Mouse (Mus musculus): ENCODE measurements at regions not wholly inside any gene's neighbourhood (a gene's known extent, or its start where the extent isn't known, plus 50 kb on each side); places are given as distances from the start of the nearest gene placed in this dataset.
A peak's percentile ranks its signal among the peaks of the same experiment; 100 is the strongest.
"Not testable (repeated sequence)": the region's sequence is repeated elsewhere in the genome, so short reads cannot be mapped to it uniquely, and the experiment has no call there.

GRCm38 (mm10) chr9:48084196-48084595 is 77.6 kb upstream of the Nxpe4 start:
- 64% methylated on average over 5 of the region's 5 CpGs for WGBS
- H3K9ac ChIP-seq (replicated peaks; ENCODE audit: low read length); H3K27me3 ChIP-seq (ENCODE audit: control insufficient read depth, insufficient read depth, low read length); H3K4me2 ChIP-seq (ENCODE audit: low read depth, low read length); H3K4me1 ChIP-seq (ENCODE audit: control insufficient read depth, insufficient read depth, low read length); H3K4me3 ChIP-seq (ENCODE audit: low read depth, low read length); ATAC-seq (replicated peaks; ENCODE audit: insufficient number of reproducible peaks, low FRiP score, low TSS enrichment, low read depth); DNase-seq (ENCODE audit: low spot score); H3K27ac ChIP-seq (replicated peaks; ENCODE audit: low read depth, low read length); H3K9me3 ChIP-seq (replicated peaks; ENCODE audit: control insufficient read depth, low read length); H3K36me3 ChIP-seq (replicated peaks; ENCODE audit: control insufficient read depth, insufficient read depth, low read depth, low read length): not testable (repeated sequence)

- Histone ChIP-seq H3K9ac (replicated peaks; ENCODE audit: low read length) (no peak overlapping the region), H3K27ac (replicated peaks; ENCODE audit: low read depth, low read length) (no peak overlapping the region), H3K36me3 (replicated peaks; ENCODE audit: control insufficient read depth, insufficient read depth, low read depth, low read length) (no peaks in the 10 kb centered on the region), H3K9me3 (replicated peaks; ENCODE audit: control insufficient read depth, low read length) (no peaks in the 10 kb centered on the region), H3K4me2 (ENCODE audit: low read depth, low read length) (no peak overlapping the region), H3K4me3 (ENCODE audit: low read depth, low read length) (no peak overlapping the region), H3K27me3 (ENCODE audit: control insufficient read depth, insufficient read depth, low read length) (no peaks in the 10 kb centered on the region), H3K4me1 (ENCODE audit: control insufficient read depth, insufficient read depth, low read length) (no peaks in the 10 kb centered on the region)
- peak; percentile 40 for DNase-seq (ENCODE audit: low spot score)
- ATAC-seq (replicated peaks; ENCODE audit: insufficient number of reproducible peaks, low FRiP score, low TSS enrichment, low read depth) = no peak
- 92% methylated on average over 5 of the region's 5 CpGs for WGBS
These were observed 72.2 kb upstream of the Nxpe4 start for GRCm38 (mm10) chr9:48089661-48090060.

GRCm38 (mm10) chr9:48094756-48095155 is 67.1 kb upstream of the Nxpe4 start:
- 92% methylated on average over 2 of the region's 2 CpGs for WGBS
- Histone ChIP-seq H3K9me3 (replicated peaks; ENCODE audit: control insufficient read depth, low read length) (no peaks in the 10 kb centered on the region), H3K4me3 (ENCODE audit: low read depth, low read length) (no peak overlapping the region), H3K9ac (replicated peaks; ENCODE audit: low read length) (no peak overlapping the region), H3K4me2 (ENCODE audit: low read depth, low read length) (no peak overlapping the region), H3K36me3 (replicated peaks; ENCODE audit: control insufficient read depth, insufficient read depth, low read depth, low read length) (no peaks in the 10 kb centered on the region), H3K4me1 (ENCODE audit: control insufficient read depth, insufficient read depth, low read length) (no peaks in the 10 kb centered on the region), H3K27me3 (ENCODE audit: control insufficient read depth, insufficient read depth, low read length) (no peaks in the 10 kb centered on the region), H3K27ac (replicated peaks; ENCODE audit: low read depth, low read length) (no peak overlapping the region)
- DNase-seq (ENCODE audit: low spot score) (no peak), ATAC-seq (replicated peaks; ENCODE audit: insufficient number of reproducible peaks, low FRiP score, low TSS enrichment, low read depth) (no peak)

- DNase-seq (ENCODE audit: low spot score) (no peak), ATAC-seq (replicated peaks; ENCODE audit: insufficient number of reproducible peaks, low FRiP score, low TSS enrichment, low read depth) (no peak)
- WGBS = 69% methylated on average over 4 of the region's 4 CpGs
- H3K27me3 ChIP-seq (ENCODE audit: control insufficient read depth, insufficient read depth, low read length) = no peaks in the 10 kb centered on the region
- no peak overlapping the region for H3K4me3 ChIP-seq (ENCODE audit: low read depth, low read length)
- no peak overlapping the region for H3K4me2 ChIP-seq (ENCODE audit: low read depth, low read length)
- no peak overlapping the region for H3K9ac ChIP-seq (replicated peaks; ENCODE audit: low read length)
- H3K36me3 ChIP-seq (replicated peaks; ENCODE audit: control insufficient read depth, insufficient read depth, low read depth, low read length) = no peaks in the 10 kb centered on the region
- H3K27ac ChIP-seq (replicated peaks; ENCODE audit: low read depth, low read length) = no peak overlapping the region
- H3K9me3 ChIP-seq (replicated peaks; ENCODE audit: control insufficient read depth, low read length) = no peaks in the 10 kb centered on the region
- H3K4me1 ChIP-seq (ENCODE audit: control insufficient read depth, insufficient read depth, low read length) = no peaks in the 10 kb centered on the region
These were observed 62.0 kb upstream of the Nxpe4 start for GRCm38 (mm10) chr9:48099846-48100245.

- H3K9ac ChIP-seq (replicated peaks; ENCODE audit: low read length) = no peak overlapping the region
- 52% methylated on average over 2 of the region's 2 CpGs for WGBS
- no peak for DNase-seq (ENCODE audit: low spot score)
These were observed 55.2 kb upstream of the Nxpe4 start for GRCm38 (mm10) chr9:48106441-48107167.

GRCm38 (mm10) chr9:48108994-48109619 is 52.7 kb upstream of the Nxpe4 start:
- H3K4me1 ChIP-seq (ENCODE audit: control insufficient read depth, insufficient read depth, low read length) = no peaks in the 10 kb centered on the region
- H3K27me3 ChIP-seq (ENCODE audit: control insufficient read depth, insufficient read depth, low read length) = no peaks in the 10 kb centered on the region
- H3K4me2 ChIP-seq (ENCODE audit: low read depth, low read length) = no peak overlapping the region
- no peak overlapping the region for H3K4me3 ChIP-seq (ENCODE audit: low read depth, low read length)
- H3K9me3 ChIP-seq (replicated peaks; ENCODE audit: control insufficient read depth, low read length) = no peaks in the 10 kb centered on the region
- no peak for ATAC-seq (replicated peaks; ENCODE audit: insufficient number of reproducible peaks, low FRiP score, low TSS enrichment, low read depth)
- no peaks in the 10 kb centered on the region for H3K36me3 ChIP-seq (replicated peaks; ENCODE audit: control insufficient read depth, insufficient read depth, low read depth, low read length)
- no peak overlapping the region for H3K9ac ChIP-seq (replicated peaks; ENCODE audit: low read length)
- H3K27ac ChIP-seq (replicated peaks; ENCODE audit: low read depth, low read length) = no peak overlapping the region
- 56% methylated on average over 7 of the region's 7 CpGs for WGBS
- no peak for DNase-seq (ENCODE audit: low spot score)

More at GRCm38 (mm10) chr9:48106441-48107167, 55.2 kb upstream of the Nxpe4 start:
- Histone ChIP-seq H3K27ac (replicated peaks; ENCODE audit: low read depth, low read length) (no peak overlapping the region), H3K4me1 (ENCODE audit: control insufficient read depth, insufficient read depth, low read length) (no peaks in the 10 kb centered on the region), H3K4me3 (ENCODE audit: low read depth, low read length) (no peak overlapping the region), H3K27me3 (ENCODE audit: control insufficient read depth, insufficient read depth, low read length) (no peaks in the 10 kb centered on the region), H3K9me3 (replicated peaks; ENCODE audit: control insufficient read depth, low read length) (no peaks in the 10 kb centered on the region), H3K4me2 (ENCODE audit: low read depth, low read length) (no peak overlapping the region), H3K36me3 (replicated peaks; ENCODE audit: control insufficient read depth, insufficient read depth, low read depth, low read length) (no peaks in the 10 kb centered on the region)
- ATAC-seq (replicated peaks; ENCODE audit: insufficient number of reproducible peaks, low FRiP score, low TSS enrichment, low read depth) = no peak

GRCm38 (mm10) chr9:48111316-48111890 is 50.4 kb upstream of the Nxpe4 start:
- Histone ChIP-seq H3K4me2 (ENCODE audit: low read depth, low read length) (no peak overlapping the region), H3K9me3 (replicated peaks; ENCODE audit: control insufficient read depth, low read length) (no peaks in the 10 kb centered on the region), H3K9ac (replicated peaks; ENCODE audit: low read length) (no peak overlapping the region), H3K4me3 (ENCODE audit: low read depth, low read length) (no peak overlapping the region), H3K36me3 (replicated peaks; ENCODE audit: control insufficient read depth, insufficient read depth, low read depth, low read length) (no peaks in the 10 kb centered on the region), H3K4me1 (ENCODE audit: control insufficient read depth, insufficient read depth, low read length) (no peaks in the 10 kb centered on the region), H3K27ac (replicated peaks; ENCODE audit: low read depth, low read length) (no peak overlapping the region), H3K27me3 (ENCODE audit: control insufficient read depth, insufficient read depth, low read length) (no peaks in the 10 kb centered on the region)
- 60% methylated on average over 8 of the region's 8 CpGs for WGBS
- ATAC-seq (replicated peaks; ENCODE audit: insufficient number of reproducible peaks, low FRiP score, low TSS enrichment, low read depth) = no peak
- no peak for DNase-seq (ENCODE audit: low spot score)
